Mouse (Mus musculus) megakaryocyte-erythroid progenitor cell, adult 5-6 weeks (primary cell): ENCODE data around the gene Naa10. TPM values are rescaled to one million over a fixed set of nuclear protein-coding genes. Genes with fewer than 3 reads are reported as not detected.

Experiments
- ATAC-seq: replicated peaks from 2 replicates; pipeline ENCODE4 v1.8.0; 2016; ENCODE audit warnings: mild to moderate bottlenecking, inconsistent platforms; ENCODE audit not compliant: severe bottlenecking, poor library complexity, low FRiP score, low TSS enrichment
- total RNA-seq, 2 experiments: library from RNA; stranded (forward) in 1 of 2; stranded (reverse) in 1 of 2; fragments of 200-1000, 215-1000 nt in 1 of 2; fragments of >200 nt in 1 of 2; fragmentation: Nextera tagmentation in 1 of 2; gene quantifications; 2 replicates each; pipeline ENCODE4 v1.2.3; 2014 to 2017

The Naa10 gene
- total RNA-seq, 2 experiments from 2014 or later: 150 to 224 TPM

- no peak for ATAC-seq
Observed at GRCm38 (mm10) chrX:73867256-73867655, 54.5 kb downstream of the Naa10 start.

Other genes starting within 250 kb of the Naa10 start
- 2.0 TPM in 1 of 2 replicates, not detected in the other for gene Slc6a8, start 248.8 kb downstream of the Naa10 start, total RNA-seq (2014; fragmentation: Nextera tagmentation)
- gene Slc6a8, start 248.8 kb downstream of the Naa10 start, total RNA-seq (2017): 0.34 TPM in 1 of 2 replicates, not detected in the other
- gene Bcap31, start 205.8 kb downstream of the Naa10 start, total RNA-seq (2014; fragmentation: Nextera tagmentation): 117 and 129 TPM in 2 replicates
- gene Bcap31, start 205.8 kb downstream of the Naa10 start, total RNA-seq (2017): 177 and 215 TPM in 2 replicates
- gene Abcd1, start 205.3 kb downstream of the Naa10 start, total RNA-seq (2014; fragmentation: Nextera tagmentation): 8.9 and 12.1 TPM in 2 replicates
- gene Abcd1, start 205.3 kb downstream of the Naa10 start, total RNA-seq (2017): 3.5 and 6.4 TPM in 2 replicates
- not detected in 2 replicates for gene Plxnb3, start 164.9 kb downstream of the Naa10 start, total RNA-seq (2014; fragmentation: Nextera tagmentation)
- gene Plxnb3, start 164.9 kb downstream of the Naa10 start, total RNA-seq (2017): 0.19 TPM in 1 of 2 replicates, not detected in the other
- gene Srpk3, start 147.5 kb downstream of the Naa10 start, total RNA-seq (2014; fragmentation: Nextera tagmentation): not detected in 2 replicates
- not detected in 2 replicates for gene Srpk3, start 147.5 kb downstream of the Naa10 start, total RNA-seq (2017)
- 216 and 277 TPM in 2 replicates for gene Idh3g, start 135.0 kb downstream of the Naa10 start, total RNA-seq (2014; fragmentation: Nextera tagmentation)
- 239 and 271 TPM in 2 replicates for gene Idh3g, start 135.0 kb downstream of the Naa10 start, total RNA-seq (2017)
- gene Ssr4, start 134.9 kb downstream of the Naa10 start, total RNA-seq (2014; fragmentation: Nextera tagmentation): 246 and 263 TPM in 2 replicates
- 136 and 138 TPM in 2 replicates for gene Ssr4, start 134.9 kb downstream of the Naa10 start, total RNA-seq (2017)
- 0.31 TPM in 1 of 2 replicates, not detected in the other for gene Pdzd4, start 97.0 kb downstream of the Naa10 start, total RNA-seq (2014; fragmentation: Nextera tagmentation)
- 0.30 TPM in 1 of 2 replicates, not detected in the other for gene Pdzd4, start 97.0 kb downstream of the Naa10 start, total RNA-seq (2017)
- not detected in 2 replicates for gene Avpr2, start 29.8 kb downstream of the Naa10 start, total RNA-seq (2014; fragmentation: Nextera tagmentation)
- not detected in 2 replicates for gene Avpr2, start 29.8 kb downstream of the Naa10 start, total RNA-seq (2017)
- not detected in 2 replicates for gene L1cam, start 25.8 kb downstream of the Naa10 start, total RNA-seq (2014; fragmentation: Nextera tagmentation)
- gene L1cam, start 25.8 kb downstream of the Naa10 start, total RNA-seq (2017): 0.15 and 2.0 TPM in 2 replicates
- gene Arhgap4, start 74 bp downstream of the Naa10 start, total RNA-seq (2014; fragmentation: Nextera tagmentation): 27.6 and 32.5 TPM in 2 replicates
- gene Arhgap4, start 74 bp downstream of the Naa10 start, total RNA-seq (2017): 13.7 and 20.1 TPM in 2 replicates
- 3.3 and 7.6 TPM in 2 replicates for gene Renbp, start 8.9 kb upstream of the Naa10 start, total RNA-seq (2014; fragmentation: Nextera tagmentation)
- gene Renbp, start 8.9 kb upstream of the Naa10 start, total RNA-seq (2017): 6.9 and 11.0 TPM in 2 replicates
- 159 and 169 TPM in 2 replicates for gene Hcfc1, start 44.4 kb upstream of the Naa10 start, total RNA-seq (2014; fragmentation: Nextera tagmentation)
- 56.1 and 78.7 TPM in 2 replicates for gene Hcfc1, start 44.4 kb upstream of the Naa10 start, total RNA-seq (2017)
- gene Irak1, start 102.0 kb upstream of the Naa10 start, total RNA-seq (2014; fragmentation: Nextera tagmentation): 74.9 and 81.2 TPM in 2 replicates
- 43.2 and 48.7 TPM in 2 replicates for gene Irak1, start 102.0 kb upstream of the Naa10 start, total RNA-seq (2017)
- not detected in 2 replicates for gene Opn1mw, start 205.5 kb upstream of the Naa10 start, total RNA-seq (2014; fragmentation: Nextera tagmentation)
- gene Opn1mw, start 205.5 kb upstream of the Naa10 start, total RNA-seq (2017): not detected in 2 replicates
- 21.8 and 22.9 TPM in 2 replicates for gene Mecp2, start 213.4 kb upstream of the Naa10 start, total RNA-seq (2014; fragmentation: Nextera tagmentation)
- gene Mecp2, start 213.4 kb upstream of the Naa10 start, total RNA-seq (2017): 12.9 and 17.9 TPM in 2 replicates
- not detected in 2 replicates for gene Tex28, start 245.9 kb upstream of the Naa10 start, total RNA-seq (2014; fragmentation: Nextera tagmentation)
- not detected in 2 replicates for gene Tex28, start 245.9 kb upstream of the Naa10 start, total RNA-seq (2017)